Mouse (Mus musculus): ENCODE measurements around the gene Hcrt.

Gene Hcrt

DNA sequence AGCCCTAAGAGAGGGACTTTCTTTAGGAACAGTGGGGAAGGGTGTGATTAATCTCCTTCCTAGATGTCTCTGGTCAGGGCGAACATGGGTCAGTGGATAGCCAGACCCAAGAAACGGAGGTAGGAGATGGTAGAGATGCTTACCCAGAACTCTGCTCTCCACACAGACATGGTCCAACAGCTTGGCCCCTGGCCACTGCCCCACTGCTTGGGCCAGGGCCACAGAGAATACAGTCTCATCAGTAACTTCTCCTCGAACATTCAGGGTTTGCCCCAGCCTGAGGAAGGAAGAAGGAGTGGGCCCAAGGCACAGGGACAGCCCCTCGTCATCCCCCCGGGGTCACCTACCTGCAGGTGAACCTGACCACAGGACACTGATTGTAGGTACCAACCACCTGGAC is 5.1 kb upstream of the Hcrt start:
- no peak for DNase-seq (ENCODE audit: low spot score in 2 of 2)

GRCm38 (mm10) chr11:100766726-100767125 is 4.0 kb upstream of the Hcrt start:
- no peak for DNase-seq (ENCODE audit: low spot score in 2 of 2)

DNA sequence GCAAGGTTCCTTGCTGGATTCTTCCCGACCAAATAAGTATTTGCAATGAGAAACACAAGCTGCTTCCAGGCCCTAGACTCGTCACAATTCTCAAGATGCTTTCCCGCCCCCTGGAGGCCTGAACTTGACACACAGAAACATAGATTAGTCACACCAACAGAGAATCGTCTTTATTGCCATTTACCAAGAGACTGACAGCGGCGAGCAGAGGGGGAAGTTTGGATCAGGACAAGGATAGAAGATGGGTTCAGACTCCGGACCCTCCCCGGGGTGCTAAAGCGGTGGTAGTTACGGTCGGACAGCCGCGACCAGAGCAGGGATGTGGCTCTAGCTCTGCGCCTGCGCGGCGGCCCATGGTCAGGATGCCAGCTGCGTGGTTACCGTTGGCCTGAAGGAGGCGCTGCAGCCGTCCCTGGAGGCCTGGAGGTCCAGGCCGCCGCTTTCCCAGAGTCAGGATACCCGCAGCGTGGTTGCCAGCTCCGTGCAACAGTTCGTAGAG is 1.1 kb downstream of the Hcrt start:
- peak; percentile 75 to 77 for DNase-seq (ENCODE audit: low spot score in 2 of 2)

GRCm38 (mm10) chr11:100759611-100760233 is 3.0 kb downstream of the Hcrt start, which contains the start of gene Kcnh4:
Kcnh4 (minus strand) TSS chr11:100759942.
- DNase-seq (ENCODE audit: low spot score in 2 of 2): peak; percentile 92 to 96

DNA sequence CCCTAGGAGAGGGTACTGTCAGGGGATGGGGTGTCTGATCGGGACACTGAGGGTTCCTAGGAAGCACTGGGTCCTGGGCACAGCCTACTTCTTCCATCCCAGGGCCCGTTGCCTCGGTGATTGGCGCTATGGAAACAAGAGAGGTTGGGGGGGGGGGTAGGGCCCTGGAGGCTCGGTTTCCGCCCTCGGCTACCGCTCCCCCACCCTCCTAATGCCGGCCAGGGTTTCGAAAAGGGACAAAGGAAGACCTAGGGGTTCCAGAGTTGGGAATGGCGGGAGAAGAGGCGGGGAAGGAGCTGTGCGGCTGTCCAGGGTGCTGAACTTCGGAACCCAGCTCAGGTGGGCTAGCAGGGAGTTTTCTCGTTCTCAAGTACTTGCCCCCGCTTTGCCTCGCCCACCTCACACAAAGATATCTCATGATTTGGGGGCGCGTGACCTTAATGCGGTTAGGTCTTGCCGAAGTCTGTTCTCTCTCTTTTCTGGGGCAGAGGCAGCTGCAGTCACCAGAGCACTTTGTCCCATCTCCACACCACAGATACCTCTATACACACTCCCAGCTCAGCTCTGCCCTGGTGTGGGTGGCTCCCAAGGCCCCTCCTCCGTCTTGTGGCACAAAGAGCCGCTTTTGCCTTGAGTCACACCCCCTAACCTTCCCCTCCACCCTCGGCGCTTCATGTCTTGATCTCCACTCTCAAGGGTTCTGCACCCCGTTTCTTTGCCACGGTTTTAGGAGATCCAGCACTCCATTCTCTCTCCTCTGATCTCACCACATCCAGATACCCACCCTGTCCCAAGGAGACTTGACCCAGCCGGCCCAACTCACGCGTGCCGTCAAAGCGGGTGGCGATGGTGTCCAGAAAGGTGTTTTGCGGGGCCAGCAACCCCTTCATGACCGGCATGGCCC is 3.8 kb downstream of the Hcrt start:
- DNase-seq (ENCODE audit: low spot score in 2 of 2): no peak

DNA sequence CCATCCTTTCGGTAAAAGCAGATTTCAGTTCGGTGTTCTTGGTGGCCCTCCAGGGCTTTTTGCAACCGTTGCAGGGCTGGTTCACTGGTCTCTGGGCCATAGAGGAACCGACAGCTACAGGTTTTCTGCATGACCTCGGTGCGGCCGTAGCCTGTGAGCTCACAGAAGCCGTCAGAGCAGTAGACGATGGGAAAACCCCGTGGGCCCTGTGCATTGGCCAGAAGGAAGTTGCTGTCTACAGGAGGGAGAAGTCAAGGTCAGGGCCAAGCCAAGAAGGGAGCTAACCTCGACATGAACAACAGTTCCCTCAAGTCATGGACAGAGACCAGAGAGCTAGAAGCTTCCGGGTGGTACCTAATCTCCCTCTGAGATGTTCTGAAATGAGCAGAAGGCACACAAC is 5.2 kb downstream of the Hcrt start:
- no peak for DNase-seq (ENCODE audit: low spot score in 2 of 2)

GRCm38 (mm10) chr11:100756476-100756875 is 6.3 kb downstream of the Hcrt start:
- DNase-seq (ENCODE audit: low spot score in 2 of 2): no peak

- DNase-seq (ENCODE audit: low spot score in 2 of 2): peak in 1 of 2 experiments; percentile 62
Observed at GRCm38 (mm10) chr11:100754693-100755057, 8.1 kb downstream of the Hcrt start.

GRCm38 (mm10) chr11:100754021-100754692 is 8.6 kb downstream of the Hcrt start:
- peak; percentile 64 to 82 for DNase-seq (ENCODE audit: low spot score in 2 of 2)

DNA sequence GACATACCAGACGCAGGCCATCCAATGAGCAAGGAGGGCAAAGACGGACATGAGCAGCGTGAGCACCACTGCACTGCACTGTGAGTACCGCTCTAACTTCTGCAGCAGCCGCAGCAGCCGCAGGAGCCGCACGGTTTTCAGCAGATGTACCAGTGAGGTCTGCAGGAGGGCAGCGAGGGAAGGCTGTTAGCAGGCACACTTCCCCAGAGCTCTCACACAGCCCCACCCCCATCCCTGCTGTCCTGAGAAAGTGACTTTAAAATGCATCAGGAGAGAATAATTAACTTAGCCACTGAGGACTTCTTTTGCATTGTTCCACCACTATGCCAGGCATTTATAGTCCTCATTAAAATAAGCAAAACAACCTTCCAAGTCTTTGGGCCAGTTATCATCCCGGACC is 10.4 kb downstream of the Hcrt start:
- no peak for DNase-seq (ENCODE audit: low spot score in 2 of 2)

GRCm38 (mm10) chr11:100750127-100750526 is 12.6 kb downstream of the Hcrt start:
- no peak for DNase-seq (ENCODE audit: low spot score in 2 of 2)

DNA sequence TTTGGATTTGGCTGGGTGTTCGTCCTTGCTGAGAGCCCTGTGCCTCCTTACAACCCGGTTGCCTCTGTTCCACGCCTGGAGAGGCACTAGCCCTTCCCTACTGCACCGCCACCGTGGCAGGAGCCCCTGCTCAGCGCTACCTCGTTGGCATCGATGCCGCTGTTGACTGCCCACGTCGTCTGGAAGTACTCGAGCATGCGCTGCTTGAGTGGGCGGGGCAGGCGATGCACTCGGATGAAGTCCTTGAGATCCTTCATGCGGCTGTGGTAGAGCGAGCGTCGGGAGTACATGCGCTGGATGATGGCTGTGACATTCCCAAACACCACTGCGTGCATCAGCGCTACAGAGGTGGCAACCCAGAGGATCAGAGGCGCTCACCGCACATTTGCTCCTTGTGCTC is 13.3 kb downstream of the Hcrt start:
- peak in 1 of 2 experiments; percentile 65 for DNase-seq (ENCODE audit: low spot score in 2 of 2)

- peak in 1 of 2 experiments; percentile 53 for DNase-seq (ENCODE audit: low spot score in 2 of 2)
Observed at GRCm38 (mm10) chr11:100748620-100749019, 14.1 kb downstream of the Hcrt start.

GRCm38 (mm10) chr11:100747114-100747513 is 15.6 kb downstream of the Hcrt start:
- no peak for DNase-seq (ENCODE audit: low spot score in 2 of 2)

DNA sequence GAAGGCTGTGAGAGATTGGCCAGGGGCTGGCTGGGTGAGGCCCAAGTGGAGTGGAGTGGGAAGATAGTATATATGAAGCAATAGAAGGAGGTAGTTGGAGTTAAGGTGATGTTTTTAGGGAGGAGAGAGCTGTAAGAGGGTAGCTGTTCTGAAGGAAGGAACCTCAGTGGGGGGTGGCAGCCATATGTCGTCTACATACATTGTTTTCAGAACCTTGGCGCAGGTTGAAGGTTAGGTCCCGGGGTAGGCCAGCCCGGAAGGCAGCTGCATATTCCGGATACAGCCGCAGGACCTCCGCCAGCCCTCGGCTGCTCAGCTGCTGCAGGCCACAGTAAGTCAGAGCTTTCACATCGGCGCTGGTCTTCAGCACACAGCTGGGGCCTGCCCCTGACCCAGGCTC is 16.2 kb downstream of the Hcrt start:
- DNase-seq (ENCODE audit: low spot score in 2 of 2): no peak

DNA sequence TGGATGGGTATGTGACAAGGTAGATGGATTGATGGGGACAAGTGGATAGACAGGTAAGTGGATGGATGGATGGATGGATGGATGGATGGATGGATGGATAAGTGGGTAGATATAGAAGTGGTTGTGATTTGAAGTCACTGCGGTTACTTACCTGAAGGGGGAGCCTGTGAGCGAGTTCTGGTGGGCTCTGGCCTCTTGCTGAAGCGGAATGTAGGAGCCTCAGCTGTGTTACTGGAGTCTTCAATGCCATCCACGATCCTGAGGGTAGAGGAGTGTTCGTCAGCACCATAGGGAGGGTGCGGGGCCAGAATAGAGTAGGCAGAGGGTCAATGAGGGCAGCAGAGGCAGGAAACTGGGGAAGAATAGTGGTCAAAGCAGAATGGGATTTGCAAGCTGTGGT is 17.6 kb downstream of the Hcrt start:
- DNase-seq (ENCODE audit: low spot score in 2 of 2): no peak

- no peak for DNase-seq (ENCODE audit: low spot score in 2 of 2)
Observed at GRCm38 (mm10) chr11:100741348-100741747, 21.4 kb downstream of the Hcrt start.

DNA sequence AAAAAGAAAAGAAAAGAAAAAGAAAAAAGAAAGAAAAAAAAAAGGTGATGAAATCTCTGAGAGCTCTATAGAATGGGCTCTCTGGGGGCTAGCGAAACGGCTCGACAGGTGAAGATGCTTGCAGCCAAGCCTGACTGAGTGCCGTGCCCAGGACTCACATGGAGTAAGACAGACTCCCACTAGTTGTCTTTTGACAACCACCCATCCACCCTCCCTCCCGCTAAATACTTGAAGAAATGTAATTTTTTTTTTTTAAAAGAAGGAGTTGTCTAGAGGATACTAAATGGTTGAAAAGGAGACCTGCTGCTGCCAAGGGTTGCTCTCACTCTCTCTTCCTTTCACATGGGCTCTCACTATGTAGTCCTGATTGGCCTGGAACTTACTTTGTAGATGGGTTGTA is 24.0 kb downstream of the Hcrt start:
- no peak for DNase-seq (ENCODE audit: low spot score in 2 of 2)

DNA sequence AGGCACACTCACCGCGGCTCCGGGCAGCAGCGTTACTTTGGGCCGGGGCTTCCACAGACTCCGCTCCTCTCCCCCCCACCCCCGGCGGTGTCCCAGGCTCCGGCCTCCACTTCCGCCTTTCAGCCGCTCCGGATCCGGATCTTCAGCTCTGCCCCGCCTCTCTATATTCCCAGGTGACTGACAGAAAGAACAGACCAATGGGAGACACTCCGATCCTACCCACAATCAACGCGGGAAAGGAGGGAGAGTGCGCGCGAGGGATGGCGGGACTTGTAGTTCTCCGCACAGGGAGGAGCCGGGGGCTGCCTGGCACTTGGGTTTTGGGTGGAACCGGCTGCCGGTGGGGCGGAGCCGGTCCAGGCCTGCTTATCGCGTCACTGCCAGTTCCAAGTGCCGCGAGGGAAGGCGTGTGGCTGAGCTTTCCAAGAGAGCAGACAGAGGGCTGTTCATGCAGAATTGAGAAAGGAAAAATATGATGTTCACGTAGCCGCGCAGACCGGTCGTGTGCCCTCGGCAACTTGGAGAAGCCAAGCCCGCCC is 24.6 kb downstream of the Hcrt start, which contains the start of gene Rab5c:
TSS of gene Rab5c (minus strand) at position 150 of the 539 bp plus-strand sequence.
- DNase-seq (ENCODE audit: low spot score in 2 of 2): peak; percentile 98 to 99

DNA sequence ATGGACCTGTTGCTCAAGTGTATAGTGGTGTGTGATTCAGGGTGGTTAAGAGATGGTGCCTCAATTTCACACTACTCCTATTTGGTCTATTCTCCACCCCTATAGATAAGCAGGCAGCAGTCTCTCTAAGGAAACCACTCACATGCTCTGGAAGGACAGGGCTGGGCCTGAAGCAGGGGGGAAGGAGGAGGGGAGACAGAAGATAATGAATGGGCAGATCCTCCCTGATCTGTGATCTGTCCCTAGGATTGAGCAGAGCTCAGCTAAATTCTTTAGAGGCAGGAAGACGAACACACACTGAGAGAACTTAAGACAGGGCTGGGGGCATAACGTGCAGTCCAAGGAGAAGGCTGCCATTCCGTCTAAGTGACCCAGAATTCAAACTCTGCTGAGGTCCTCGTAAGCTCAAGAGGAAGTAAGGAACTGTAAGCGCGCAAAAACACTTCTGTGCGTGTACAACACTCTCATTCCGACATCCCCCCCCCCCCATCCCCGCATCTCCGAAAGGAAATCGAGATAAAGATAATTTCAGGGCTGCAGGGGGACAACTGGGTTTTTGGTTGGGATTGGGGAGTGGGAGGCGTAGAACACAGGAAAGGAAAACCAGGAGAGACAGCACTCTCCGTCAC is 25.5 kb downstream of the Hcrt start:
- DNase-seq (ENCODE audit: low spot score in 2 of 2): no peak

DNA sequence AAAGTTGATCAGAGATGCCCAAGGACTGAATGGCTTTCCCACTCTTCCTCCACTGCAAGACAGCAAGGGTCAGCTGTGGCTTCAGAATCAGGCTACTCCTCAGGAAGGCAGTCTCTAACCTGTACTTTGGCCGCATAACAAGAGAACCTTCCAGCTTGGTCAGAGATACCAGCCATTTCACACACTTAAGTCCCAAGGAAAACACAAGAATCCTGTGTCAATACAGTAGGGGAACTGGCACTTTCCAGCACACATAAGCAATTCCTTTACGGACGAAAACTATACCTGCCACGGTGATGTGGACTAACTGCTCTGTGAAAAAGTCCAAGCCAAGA is 26.0 kb downstream of the Hcrt start:
- no peak for DNase-seq (ENCODE audit: low spot score in 2 of 2)

All from right cerebral cortex, postnatal 36 days (tissue).